ENCODE assay signal across 8 mouse cellular contexts in genomic region chr13:52583943-52584562, GRCm38 (mm10). TPM values are rescaled to one million over a fixed set of nuclear protein-coding genes. Genes with fewer than 3 reads are reported as not detected.
A peak's percentile ranks its signal among the peaks of the same experiment; 100 is the strongest.
DNase-seq lines count a peak whose midpoint lies in the region; ATAC-seq and TF ChIP-seq lines count a peak whose summit lies in the region.

No protein-coding gene starts in this region.

- H3K27me3 ChIP-seq in lung, embryonic 14.5 days (ENCODE audit: insufficient read depth, low read length) = peaks cover 4% of the 10 kb centered on the region; the same call in 1 of the 2 replicates
- H3K27me3 ChIP-seq in intestine, embryonic 16.5 days (replicated peaks; ENCODE audit: control insufficient read depth, insufficient read depth, low read length) = no peaks in the 10 kb centered on the region
- H3K27me3 ChIP-seq in neural tube, embryonic 13.5 days = peaks cover 35% of the 10 kb centered on the region

- H3K9me3 ChIP-seq in lung, embryonic 14.5 days (ENCODE audit: low read depth, low read length) = no peaks in the 10 kb centered on the region
- no peaks in the 10 kb centered on the region for H3K9me3 ChIP-seq in intestine, embryonic 16.5 days (ENCODE audit: control insufficient read depth, low read length)
- H3K9me3 ChIP-seq in neural tube, embryonic 13.5 days = no peaks in the 10 kb centered on the region

- no peak for TF ChIP-seq CTCF in lung, embryonic 14.5 days (IDR thresholded peaks at IDR 0.05; ENCODE audit: low read depth)
- no peak for TF ChIP-seq CTCF in embryonic fibroblast, embryonic 13.5 days (IDR thresholded peaks at IDR 0.05; ENCODE audit: borderline replicate concordance, insufficient read depth, low read length)

- H3K27ac ChIP-seq in lung, embryonic 14.5 days (ENCODE audit: low read depth) = no peak overlapping the region
- H3K27ac ChIP-seq in embryonic fibroblast, embryonic 13.5 days (ENCODE audit: insufficient read depth, low read length) = no peak overlapping the region
- no peak overlapping the region for H3K27ac ChIP-seq in intestine, embryonic 16.5 days (ENCODE audit: low read length)
- H3K27ac ChIP-seq in neural tube, embryonic 13.5 days (replicated peaks) = no peak overlapping the region

- 24% methylated on average over 13 of the region's 13 CpGs for WGBS in lung, embryonic 14.5 days
- 23% methylated on average over 13 of the region's 13 CpGs for WGBS in intestine, embryonic 16.5 days
- WGBS in neural tube, embryonic 13.5 days = 26% methylated on average over 13 of the region's 13 CpGs

- no peak for DNase-seq in lung, embryonic 14.5 days
- DNase-seq in lung, postnatal 4 days = no peak
- DNase-seq in frontal cortex, postnatal 25 days (ENCODE audit: low spot score in 2 of 2) = no peak
- no peak for DNase-seq in cerebellum, adult 18-20 months

- H3K4me3 ChIP-seq in lung, embryonic 14.5 days (ENCODE audit: low read depth, low read length) = peak overlapping the region; percentile 55
- peak overlapping the region; percentile 57 for H3K4me3 ChIP-seq in embryonic fibroblast, embryonic 13.5 days (ENCODE audit: insufficient read depth, low read length)
- peak overlapping the region; percentile 64 for H3K4me3 ChIP-seq in intestine, embryonic 16.5 days (ENCODE audit: low read length)
- peak overlapping the region; percentile 53; the same call in 1 of the 2 replicates for H3K4me3 ChIP-seq in neural tube, embryonic 13.5 days

- no peak for ATAC-seq in lung, embryonic 14.5 days (ENCODE audit: insufficient read depth)
- no peak for ATAC-seq in intestine, embryonic 16.5 days
- ATAC-seq in neural tube, embryonic 13.5 days (ENCODE audit: low read depth) = no peak
- no peak for ATAC-seq in cerebellum, adult (ENCODE audit: insufficient number of reproducible peaks, low FRiP score, low TSS enrichment)

- H3K4me1 ChIP-seq in lung, embryonic 14.5 days (ENCODE audit: insufficient read depth) = no peaks in the 10 kb centered on the region
- H3K4me1 ChIP-seq in embryonic fibroblast, embryonic 13.5 days (ENCODE audit: control insufficient read depth, insufficient read depth, low read length) = peaks cover 8% of the 10 kb centered on the region; the same call in 1 of the 2 replicates
- peaks cover 4% of the 10 kb centered on the region; the same call in 1 of the 2 replicates for H3K4me1 ChIP-seq in intestine, embryonic 16.5 days (ENCODE audit: control insufficient read depth, insufficient read depth, low read length)
- H3K4me1 ChIP-seq in neural tube, embryonic 13.5 days (replicated peaks) = peaks cover 11% of the 10 kb centered on the region

- H3K36me3 ChIP-seq in lung, embryonic 14.5 days (ENCODE audit: insufficient read depth) = no peaks in the 10 kb centered on the region
- no peaks in the 10 kb centered on the region for H3K36me3 ChIP-seq in intestine, embryonic 16.5 days (ENCODE audit: control insufficient read depth, insufficient read depth, low read length)
- H3K36me3 ChIP-seq in neural tube, embryonic 13.5 days = no peaks in the 10 kb centered on the region

- peak overlapping the region; percentile 91 for H3K4me2 ChIP-seq in lung, embryonic 14.5 days
- H3K4me2 ChIP-seq in intestine, embryonic 16.5 days (ENCODE audit: low read depth, low read length) = peak overlapping the region; percentile 89
- H3K4me2 ChIP-seq in neural tube, embryonic 13.5 days = peak overlapping the region; percentile 93

- TF ChIP-seq POLR2A in embryonic fibroblast, embryonic 13.5 days (IDR thresholded peaks at IDR 0.05; ENCODE audit: low read depth, low read length) = no peak

- peak overlapping the region; percentile 58; the same call in 1 of the 2 replicates for H3K9ac ChIP-seq in lung, embryonic 14.5 days
- H3K9ac ChIP-seq in intestine, embryonic 16.5 days (ENCODE audit: low read depth, low read length) = no peak overlapping the region
- H3K9ac ChIP-seq in neural tube, embryonic 13.5 days = no peak overlapping the region

RNA-seq across cellular contexts. Expression of gene Syk, which starts 1.1 kb away (rescaled TPM):
- polyA plus RNA-seq in lung, embryonic 14.5 days (2014; fragmentation: Nextera tagmentation; extraction: Ambion mirVana) = 6.0 and 6.6 TPM in 2 replicates
- 2.4 and 5.4 TPM in 2 replicates for polyA plus RNA-seq in embryonic fibroblast, embryonic 13.5 days (2011; ENCODE audit: insufficient read length, low read depth, missing spikeins)
- polyA plus RNA-seq in intestine, embryonic 16.5 days (2015; fragmentation: Nextera tagmentation; extraction: Ambion mirVana) = 2.7 and 2.9 TPM in 2 replicates
- 1.5 and 1.7 TPM in 2 replicates for polyA plus RNA-seq in neural tube, embryonic 13.5 days (2015; fragmentation: Nextera tagmentation; extraction: Ambion mirVana)

RNA-seq across cellular contexts. Expression of gene Diras2, which starts 53.0 kb away (rescaled TPM):
- polyA plus RNA-seq in lung, embryonic 14.5 days (2014; fragmentation: Nextera tagmentation; extraction: Ambion mirVana) = 0.14 and 0.20 TPM in 2 replicates
- polyA plus RNA-seq in embryonic fibroblast, embryonic 13.5 days (2011; ENCODE audit: insufficient read length, low read depth, missing spikeins) = 1.2 and 1.7 TPM in 2 replicates
- polyA plus RNA-seq in intestine, embryonic 16.5 days (2015; fragmentation: Nextera tagmentation; extraction: Ambion mirVana) = 0.46 and 0.47 TPM in 2 replicates
- 2.6 and 2.7 TPM in 2 replicates for polyA plus RNA-seq in neural tube, embryonic 13.5 days (2015; fragmentation: Nextera tagmentation; extraction: Ambion mirVana)
